Mouse (Mus musculus): Measurements from ENCODE around the gene Gm20708. TPM values are rescaled to one million over a fixed set of nuclear protein-coding genes. Genes with fewer than 3 reads are reported as not detected.
A peak's percentile ranks its signal among the peaks of the same experiment; 100 is the strongest.

Gm20708 gene
- polyA plus RNA-seq, 1 experiment from 2014 or later = 1.0 TPM

GRCm38 (mm10) chr11:117847593-117848215, 38.2 kb downstream of the Gm20708 start:
- Histone ChIP-seq H3K27ac (replicated peaks in 1 of 2; ENCODE audit: control insufficient read depth in 1 of 2, insufficient read depth in 1 of 2, low read depth in 2 of 2, low read length in 2 of 2) (peak overlapping the region; percentile 97 to 100), H3K4me3 (ENCODE audit: control insufficient read depth in 1 of 2, insufficient read depth in 1 of 2, low read depth in 1 of 2, low read length in 2 of 2) (peak overlapping the region in 1 of 2 experiments; percentile 83; a peak in 2 of 4 replicates), H3K27me3 (ENCODE audit: control insufficient read depth, insufficient read depth, low read length) (no peaks in the 10 kb centered on the region), H3K36me3 (ENCODE audit: control insufficient read depth, insufficient read depth, low read length) (peaks cover 16% of the 10 kb centered on the region), H3K9ac (ENCODE audit: low read length) (peak overlapping the region; percentile 95), H3K4me1 (ENCODE audit: control insufficient read depth in 2 of 2, insufficient read depth in 2 of 2, low read length in 2 of 2) (peaks cover 11 to 28% of the 10 kb centered on the region in 2 experiments; a peak in 3 of 4 replicates), H3K9me3 (ENCODE audit: control insufficient read depth, low read length) (no peaks in the 10 kb centered on the region), H3K4me2 (ENCODE audit: low read length) (peak overlapping the region; percentile 92)
- 78% methylated on average over 7 of the region's 7 CpGs for WGBS
- no peak for ATAC-seq (ENCODE audit: insufficient number of reproducible peaks, insufficient read depth, low FRiP score, low read depth)

GRCm38 (mm10) chr11:117848271-117848984, 39.0 kb downstream of the Gm20708 start:
- H3K4me2 ChIP-seq (ENCODE audit: low read length) = peak overlapping the region; percentile 92
- peaks cover 24% of the 10 kb centered on the region for H3K36me3 ChIP-seq (ENCODE audit: control insufficient read depth, insufficient read depth, low read length)
- peak overlapping the region; percentile 95 for H3K9ac ChIP-seq (ENCODE audit: low read length)
- no peaks in the 10 kb centered on the region for H3K27me3 ChIP-seq (ENCODE audit: control insufficient read depth, insufficient read depth, low read length)
- H3K4me1 ChIP-seq (ENCODE audit: control insufficient read depth in 2 of 2, insufficient read depth in 2 of 2, low read length in 2 of 2) = peaks cover 11 to 28% of the 10 kb centered on the region in 2 experiments; a peak in 3 of 4 replicates
- H3K9me3 ChIP-seq (ENCODE audit: control insufficient read depth, low read length) = no peaks in the 10 kb centered on the region
- H3K27ac ChIP-seq (replicated peaks in 1 of 2; ENCODE audit: control insufficient read depth in 1 of 2, insufficient read depth in 1 of 2, low read depth in 2 of 2, low read length in 2 of 2) = peak overlapping the region; percentile 97 to 100
- H3K4me3 ChIP-seq (ENCODE audit: control insufficient read depth in 1 of 2, insufficient read depth in 1 of 2, low read depth in 1 of 2, low read length in 2 of 2) = peak overlapping the region; percentile 83 to 95
- WGBS = 7% methylated on average over 19 of the region's 19 CpGs
- ATAC-seq (ENCODE audit: insufficient number of reproducible peaks, insufficient read depth, low FRiP score, low read depth) = peak; percentile 64

DNA sequence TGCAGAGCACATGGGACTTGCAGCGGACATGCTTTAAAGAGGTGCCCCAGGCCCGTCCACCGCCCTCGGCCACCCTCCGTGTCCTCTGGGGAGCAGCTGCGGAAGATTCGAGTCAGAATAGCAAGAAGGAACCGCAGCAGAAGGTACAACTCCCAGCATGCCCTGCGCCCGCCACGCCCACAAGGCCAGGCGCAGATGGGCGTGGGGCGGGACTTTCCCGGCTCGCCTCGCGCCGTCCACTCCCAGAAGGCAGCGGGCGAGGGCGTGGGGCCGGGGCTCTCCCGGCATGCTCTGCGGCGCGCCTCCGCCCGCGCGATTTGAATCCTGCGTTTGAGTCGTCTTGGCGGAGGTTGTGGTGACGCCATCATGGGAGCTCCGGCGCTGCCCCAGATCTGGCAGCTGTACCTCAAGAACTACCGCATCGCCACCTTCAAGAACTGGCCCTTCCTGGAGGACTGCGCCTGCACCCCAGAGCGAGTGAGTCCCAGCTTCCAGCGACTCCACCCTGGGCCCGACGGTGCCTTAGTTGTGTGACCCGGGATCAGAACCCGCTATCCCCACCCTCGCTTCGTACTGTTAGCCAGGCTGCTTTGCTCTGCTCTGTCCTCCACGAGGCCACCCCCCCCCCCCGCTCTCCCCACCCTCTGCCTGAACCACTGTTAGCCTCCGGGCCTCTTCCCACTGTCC, 39.7 kb downstream of the Gm20708 start, which contains the start of gene Birc5:
Birc5 (plus strand) TSS at position 267 of the 687 bp plus-strand sequence.
- peak within 1 kb of the TSS; percentile 97 to 100 for H3K27ac ChIP-seq (replicated peaks in 1 of 2; ENCODE audit: control insufficient read depth in 1 of 2, insufficient read depth in 1 of 2, low read depth in 2 of 2, low read length in 2 of 2)
- H3K4me1 ChIP-seq (ENCODE audit: control insufficient read depth in 2 of 2, insufficient read depth in 2 of 2, low read length in 2 of 2) = peaks cover 11 to 28% of the 10 kb centered on the region in 2 experiments; a peak in 3 of 4 replicates
- peak within 1 kb of the TSS; percentile 95 for H3K9ac ChIP-seq (ENCODE audit: low read length)
- under 1% methylated on average over 49 of the region's 51 CpGs for WGBS
- H3K27me3 ChIP-seq (ENCODE audit: control insufficient read depth, insufficient read depth, low read length) = no peaks in the 10 kb centered on the region
- H3K4me2 ChIP-seq (ENCODE audit: low read length) = peak within 1 kb of the TSS; percentile 92
- peak; percentile 92 for ATAC-seq (ENCODE audit: insufficient number of reproducible peaks, insufficient read depth, low FRiP score, low read depth)
- no peaks in the 10 kb centered on the region for H3K9me3 ChIP-seq (ENCODE audit: control insufficient read depth, low read length)
- H3K4me3 ChIP-seq (ENCODE audit: control insufficient read depth in 1 of 2, insufficient read depth in 1 of 2, low read depth in 1 of 2, low read length in 2 of 2) = peak within 1 kb of the TSS; percentile 83 to 95
- H3K36me3 ChIP-seq (ENCODE audit: control insufficient read depth, insufficient read depth, low read length) = peaks cover 31% of the 10 kb centered on the region

GRCm38 (mm10) chr11:117852875-117853274, 43.4 kb downstream of the Gm20708 start:
- H3K9me3 ChIP-seq (ENCODE audit: control insufficient read depth, low read length) = no peaks in the 10 kb centered on the region
- H3K4me3 ChIP-seq (ENCODE audit: control insufficient read depth in 1 of 2, insufficient read depth in 1 of 2, low read depth in 1 of 2, low read length in 2 of 2) = no peak overlapping the region
- no peak overlapping the region for H3K9ac ChIP-seq (ENCODE audit: low read length)
- H3K36me3 ChIP-seq (ENCODE audit: control insufficient read depth, insufficient read depth, low read length) = peaks cover 66% of the 10 kb centered on the region
- H3K27me3 ChIP-seq (ENCODE audit: control insufficient read depth, insufficient read depth, low read length) = no peaks in the 10 kb centered on the region
- 83% methylated on average over 3 of the region's 3 CpGs for WGBS
- peaks cover 11 to 23% of the 10 kb centered on the region in 2 experiments; a peak in 3 of 4 replicates for H3K4me1 ChIP-seq (ENCODE audit: control insufficient read depth in 2 of 2, insufficient read depth in 2 of 2, low read length in 2 of 2)
- no peak for ATAC-seq (ENCODE audit: insufficient number of reproducible peaks, insufficient read depth, low FRiP score, low read depth)
- no peak overlapping the region for H3K27ac ChIP-seq (replicated peaks in 1 of 2; ENCODE audit: control insufficient read depth in 1 of 2, insufficient read depth in 1 of 2, low read depth in 2 of 2, low read length in 2 of 2)
- H3K4me2 ChIP-seq (ENCODE audit: low read length) = no peak overlapping the region

DNA sequence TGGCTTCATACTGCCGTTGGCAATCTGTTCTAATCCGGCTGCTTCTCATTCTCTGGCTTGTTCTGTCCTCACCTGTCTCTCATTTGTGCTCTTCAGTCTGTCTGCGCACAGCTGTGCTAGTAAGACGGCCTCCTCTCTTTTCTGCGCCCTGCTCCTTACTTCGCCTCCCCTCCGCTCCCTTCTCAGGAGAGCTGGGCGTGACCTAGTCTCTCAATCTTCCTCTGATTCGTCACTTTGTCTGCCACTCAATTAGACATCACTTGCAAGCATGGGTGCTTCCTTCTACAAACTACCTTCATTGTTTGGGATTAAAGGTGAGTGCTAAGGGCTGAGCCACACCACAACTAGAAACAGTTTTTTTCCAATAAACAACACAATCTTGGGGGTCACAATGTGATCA, 44.8 kb downstream of the Gm20708 start:
- H3K9me3 ChIP-seq (ENCODE audit: control insufficient read depth, low read length) = no peaks in the 10 kb centered on the region
- H3K27me3 ChIP-seq (ENCODE audit: control insufficient read depth, insufficient read depth, low read length) = peaks cover 6% of the 10 kb centered on the region; the same call in 1 of the 2 replicates
- peaks cover 6 to 16% of the 10 kb centered on the region in 2 experiments; a peak in 3 of 4 replicates for H3K4me1 ChIP-seq (ENCODE audit: control insufficient read depth in 2 of 2, insufficient read depth in 2 of 2, low read length in 2 of 2)
- WGBS = 91% methylated on average over 9 of the region's 9 CpGs
- no peak overlapping the region for H3K27ac ChIP-seq (replicated peaks in 1 of 2; ENCODE audit: control insufficient read depth in 1 of 2, insufficient read depth in 1 of 2, low read depth in 2 of 2, low read length in 2 of 2)
- no peak overlapping the region for H3K9ac ChIP-seq (ENCODE audit: low read length)
- peaks cover 69% of the 10 kb centered on the region for H3K36me3 ChIP-seq (ENCODE audit: control insufficient read depth, insufficient read depth, low read length)
- H3K4me3 ChIP-seq (ENCODE audit: control insufficient read depth in 1 of 2, insufficient read depth in 1 of 2, low read depth in 1 of 2, low read length in 2 of 2) = no peak overlapping the region
- ATAC-seq (ENCODE audit: insufficient number of reproducible peaks, insufficient read depth, low FRiP score, low read depth) = no peak
- no peak overlapping the region for H3K4me2 ChIP-seq (ENCODE audit: low read length)

DNA sequence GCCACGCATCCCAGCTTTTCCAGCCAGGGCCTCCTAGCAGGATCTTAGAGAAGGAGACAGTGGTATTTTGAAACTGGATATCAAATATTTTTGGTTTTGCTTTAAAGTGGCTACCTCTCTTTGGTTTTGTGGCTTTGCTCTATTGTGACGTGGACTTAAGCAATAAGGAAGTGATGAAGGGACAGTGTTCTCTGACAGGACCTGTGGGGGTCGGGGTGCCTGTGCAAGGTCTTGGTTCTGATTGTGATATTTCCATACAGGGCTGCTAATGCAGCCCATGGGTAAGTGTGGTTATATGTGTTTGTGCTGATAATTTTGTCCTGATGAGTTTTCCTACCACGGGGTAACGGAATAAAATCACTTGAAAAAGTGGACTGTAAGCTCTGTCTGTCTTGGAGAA, 45.9 kb downstream of the Gm20708 start:
- peaks cover 69% of the 10 kb centered on the region for H3K36me3 ChIP-seq (ENCODE audit: control insufficient read depth, insufficient read depth, low read length)
- H3K27ac ChIP-seq (replicated peaks in 1 of 2; ENCODE audit: control insufficient read depth in 1 of 2, insufficient read depth in 1 of 2, low read depth in 2 of 2, low read length in 2 of 2) = no peak overlapping the region
- H3K4me1 ChIP-seq (ENCODE audit: control insufficient read depth in 2 of 2, insufficient read depth in 2 of 2, low read length in 2 of 2) = peaks cover 3 to 6% of the 10 kb centered on the region in 2 experiments
- peaks cover 16% of the 10 kb centered on the region for H3K27me3 ChIP-seq (ENCODE audit: control insufficient read depth, insufficient read depth, low read length)
- 90% methylated on average over 5 of the region's 5 CpGs for WGBS
- H3K9me3 ChIP-seq (ENCODE audit: control insufficient read depth, low read length) = no peaks in the 10 kb centered on the region
- no peak overlapping the region for H3K4me3 ChIP-seq (ENCODE audit: control insufficient read depth in 1 of 2, insufficient read depth in 1 of 2, low read depth in 1 of 2, low read length in 2 of 2)
- no peak overlapping the region for H3K9ac ChIP-seq (ENCODE audit: low read length)
- ATAC-seq (ENCODE audit: insufficient number of reproducible peaks, insufficient read depth, low FRiP score, low read depth) = no peak
- H3K4me2 ChIP-seq (ENCODE audit: low read length) = no peak overlapping the region

DNA sequence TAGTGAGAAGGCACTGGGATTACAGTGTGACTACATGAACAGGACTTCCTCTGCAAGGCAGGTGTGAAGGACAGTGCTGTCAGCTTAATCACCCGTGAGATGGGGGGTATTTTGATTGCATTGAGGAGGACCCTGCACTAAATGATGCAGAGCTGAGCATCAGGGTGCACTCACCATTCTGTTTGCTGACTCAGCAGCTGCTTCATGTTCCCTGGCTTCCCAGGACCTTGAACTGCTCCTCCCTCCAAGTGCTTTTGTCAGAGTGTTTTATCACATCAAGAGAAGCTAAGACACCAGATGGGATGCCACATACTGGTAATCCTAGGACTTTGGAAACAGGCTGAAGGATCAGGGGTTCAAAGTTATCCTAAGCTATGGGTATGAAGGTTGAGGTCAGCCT, 46.5 kb downstream of the Gm20708 start:
- H3K4me1 ChIP-seq (ENCODE audit: control insufficient read depth in 2 of 2, insufficient read depth in 2 of 2, low read length in 2 of 2) = peaks cover 2 to 4% of the 10 kb centered on the region in 2 experiments; a peak in 2 of 4 replicates
- no peak for ATAC-seq (ENCODE audit: insufficient number of reproducible peaks, insufficient read depth, low FRiP score, low read depth)
- no peak overlapping the region for H3K4me3 ChIP-seq (ENCODE audit: control insufficient read depth in 1 of 2, insufficient read depth in 1 of 2, low read depth in 1 of 2, low read length in 2 of 2)
- peaks cover 67% of the 10 kb centered on the region for H3K36me3 ChIP-seq (ENCODE audit: control insufficient read depth, insufficient read depth, low read length)
- peaks cover 19% of the 10 kb centered on the region for H3K27me3 ChIP-seq (ENCODE audit: control insufficient read depth, insufficient read depth, low read length)
- 82% methylated on average over 1 of the region's 1 CpGs for whole genome bisulfite sequencing
- H3K9ac ChIP-seq (ENCODE audit: low read length) = no peak overlapping the region
- H3K4me2 ChIP-seq (ENCODE audit: low read length) = no peak overlapping the region
- H3K27ac ChIP-seq (replicated peaks in 1 of 2; ENCODE audit: control insufficient read depth in 1 of 2, insufficient read depth in 1 of 2, low read depth in 2 of 2, low read length in 2 of 2) = no peak overlapping the region
- H3K9me3 ChIP-seq (ENCODE audit: control insufficient read depth, low read length) = no peaks in the 10 kb centered on the region
